Mouse (Mus musculus) CD8-positive naive resting alpha-beta T cell, adult 2 months (primary cell): ENCODE results near the gene Zfp804a.

ENCODE experiments used
- DNase-seq, 2 experiments: peaks; one replicate each; pipeline ENCODE4 v3.0.0; 2022; ENCODE audit warnings: low read depth in 2 of 2, low spot score in 2 of 2

Gene Zfp804a

DNA sequence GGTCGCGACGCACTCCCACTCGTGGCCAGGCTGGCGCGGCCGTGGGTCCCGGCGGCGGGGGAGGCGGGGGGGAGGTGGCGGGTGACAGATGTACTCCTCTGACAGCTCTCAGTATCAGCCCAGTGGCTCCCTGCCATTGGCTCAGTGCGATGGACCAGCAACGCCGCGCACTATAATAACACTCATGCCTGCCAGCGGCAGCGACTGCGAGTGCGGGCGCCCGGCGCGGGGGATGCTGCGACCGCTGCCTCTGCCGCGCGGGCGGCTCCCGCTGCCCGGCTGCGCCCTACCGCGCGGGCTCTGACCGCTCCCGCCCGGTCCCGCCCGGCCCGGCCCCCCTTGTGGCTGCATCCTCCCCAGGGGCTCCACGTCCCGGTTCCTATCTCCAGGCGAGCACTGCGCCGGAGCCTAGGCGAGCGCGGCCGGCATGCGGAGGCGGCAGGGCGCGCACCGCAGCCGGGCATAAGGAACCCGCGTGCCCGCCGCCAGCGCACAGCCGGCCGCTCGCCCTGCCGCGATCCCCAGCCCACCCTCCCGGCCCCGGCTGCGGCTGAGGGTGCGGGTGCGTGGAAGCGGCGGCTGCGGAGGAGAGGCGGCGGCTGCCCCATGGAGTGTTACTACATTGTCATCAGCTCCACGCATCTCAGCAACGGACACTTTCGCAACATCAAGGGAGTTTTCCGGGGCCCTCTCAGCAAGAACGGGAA, at the start of gene Zfp804a:
Gene Zfp804a (plus strand): TSS at position 38 of the 707 bp plus-strand sequence.
- no peak for DNase-seq

DNA sequence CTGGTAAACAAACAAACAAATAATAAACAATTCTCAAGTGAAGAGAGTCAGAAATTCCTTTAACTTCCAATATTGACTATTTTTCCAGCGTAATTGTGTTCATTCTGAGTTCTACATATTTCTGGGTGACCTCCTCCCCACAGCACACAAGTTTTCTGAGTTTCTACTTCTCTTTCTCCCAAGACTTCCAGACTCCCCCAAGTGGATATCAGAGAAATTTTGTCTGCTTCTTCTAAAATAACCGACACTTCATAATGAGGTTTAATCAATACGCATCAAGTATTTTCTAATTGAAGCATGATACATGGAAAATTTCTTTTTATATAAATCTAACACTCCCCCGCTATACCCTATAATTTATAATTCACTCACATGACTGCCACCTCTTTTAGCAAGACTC, 1.4 kb upstream of the Zfp804a start:
- DNase-seq: no peak

DNA sequence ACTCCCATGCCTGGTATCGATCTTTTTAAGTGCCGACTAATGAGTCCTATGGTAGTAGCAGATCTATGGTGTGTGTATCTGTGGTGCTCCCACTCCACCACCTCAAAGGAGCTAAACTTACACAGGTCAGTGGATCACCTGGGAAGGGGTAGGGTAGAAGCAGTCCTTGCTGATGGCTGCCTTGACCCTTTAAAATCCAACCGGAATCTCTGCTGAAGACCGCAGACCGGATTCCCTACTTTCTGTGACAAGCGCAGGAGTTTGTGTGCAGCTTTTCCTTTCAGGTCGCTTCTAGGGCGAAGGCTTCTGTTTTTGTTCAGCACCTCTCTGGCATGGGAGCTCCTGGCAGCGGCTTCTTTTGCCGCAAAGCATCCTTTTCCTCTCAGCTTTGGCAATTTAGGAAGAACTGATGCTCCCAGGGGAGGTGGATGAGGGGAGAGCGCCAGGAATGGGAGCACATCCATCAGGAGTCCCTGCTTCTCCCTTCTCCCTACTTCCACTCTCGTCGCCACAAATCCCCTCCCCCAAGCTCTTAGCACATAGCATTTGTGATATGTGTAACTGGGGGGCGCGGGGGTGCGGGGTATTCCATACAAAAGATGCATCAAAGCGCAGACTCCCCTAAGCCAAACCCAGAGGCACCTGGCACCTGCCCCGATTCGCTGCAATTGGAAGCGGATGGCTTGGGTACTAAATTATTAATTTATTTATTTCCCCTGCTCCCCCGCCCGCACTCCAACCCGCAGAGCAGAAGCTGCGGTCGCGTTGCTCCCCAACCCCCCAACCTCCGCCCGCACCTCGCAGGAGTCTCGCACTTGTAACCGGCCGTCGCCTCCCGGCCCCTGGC, 461 bp upstream of the Zfp804a start:
- DNase-seq: no peak

DNA sequence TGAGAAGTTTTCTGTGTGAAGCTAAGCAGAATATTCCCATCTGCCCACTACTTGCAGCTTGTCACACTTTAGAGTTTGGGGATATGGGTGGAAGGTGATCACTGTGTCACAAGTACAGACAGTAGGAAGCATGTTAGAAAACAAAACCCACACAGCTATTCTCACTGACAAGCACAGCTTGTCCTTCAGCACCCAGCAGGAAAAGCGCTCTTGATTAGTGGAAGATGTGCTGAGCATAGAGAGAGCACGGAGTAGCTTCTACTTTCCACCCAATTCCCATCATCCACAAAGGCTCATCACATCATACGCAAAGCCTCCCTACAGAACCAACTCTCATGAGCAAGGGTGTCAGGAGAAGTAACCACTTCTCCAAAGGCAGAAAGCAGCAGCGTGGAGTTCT, 1.4 kb downstream of the Zfp804a start:
- no peak for DNase-seq

DNA sequence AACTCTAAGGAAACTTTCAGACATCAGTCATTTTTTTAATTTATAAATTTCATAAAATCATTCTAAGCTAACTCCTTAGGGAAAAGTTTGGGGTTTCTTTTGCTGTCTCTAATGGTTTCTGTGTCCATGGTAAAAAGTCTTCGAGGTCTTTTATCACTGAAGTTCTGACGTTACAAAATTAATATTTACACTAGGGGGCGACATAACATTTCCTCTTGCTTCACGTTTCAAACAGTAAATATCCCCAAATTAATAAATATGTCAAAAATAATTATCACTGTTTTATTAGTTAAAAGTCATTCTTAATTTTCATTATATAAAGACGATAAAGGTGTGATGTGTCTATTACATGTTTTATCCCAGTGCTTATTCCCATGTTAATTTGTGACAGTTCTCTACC, 11.6 kb downstream of the Zfp804a start:
- no peak for DNase-seq

DNA sequence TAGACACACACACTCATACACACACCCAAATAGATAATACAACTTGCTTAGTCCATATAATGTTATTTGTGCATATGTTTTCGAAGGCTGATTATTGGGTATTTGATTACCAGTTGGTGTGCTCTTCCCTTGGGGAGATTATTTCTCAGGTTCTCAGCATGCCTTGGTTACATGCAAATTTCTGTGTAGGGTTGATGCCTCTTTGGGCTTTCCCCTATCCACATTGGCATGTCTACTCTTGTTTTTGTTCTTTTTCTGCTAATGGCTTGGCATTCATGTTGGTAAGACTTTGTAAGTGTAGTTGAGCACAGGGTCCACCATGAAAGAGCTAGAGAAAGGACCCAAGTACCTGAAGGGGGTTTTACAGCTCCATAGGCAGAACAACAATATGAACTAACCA, 14.9 kb downstream of the Zfp804a start:
- no peak for DNase-seq

DNA sequence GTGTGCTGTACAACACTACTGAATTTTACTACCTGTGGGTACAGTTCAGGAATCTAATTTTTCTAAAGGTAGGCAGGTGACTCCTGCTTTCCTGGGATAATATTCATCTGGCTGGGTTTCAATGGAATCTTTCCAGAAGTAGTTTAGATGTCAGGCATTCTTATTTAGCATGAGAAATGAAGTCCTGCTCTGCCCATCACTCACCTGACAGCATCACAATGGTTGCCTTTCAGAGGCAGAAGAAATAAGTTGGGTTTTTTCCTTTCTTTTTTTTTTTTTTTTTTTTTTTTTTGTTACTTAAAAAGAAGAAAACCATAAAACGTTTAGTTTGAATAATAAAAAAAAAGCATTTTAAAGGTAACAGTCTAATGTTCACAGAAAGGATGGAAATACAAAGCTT, 16.1 kb downstream of the Zfp804a start:
- no peak for DNase-seq

DNA sequence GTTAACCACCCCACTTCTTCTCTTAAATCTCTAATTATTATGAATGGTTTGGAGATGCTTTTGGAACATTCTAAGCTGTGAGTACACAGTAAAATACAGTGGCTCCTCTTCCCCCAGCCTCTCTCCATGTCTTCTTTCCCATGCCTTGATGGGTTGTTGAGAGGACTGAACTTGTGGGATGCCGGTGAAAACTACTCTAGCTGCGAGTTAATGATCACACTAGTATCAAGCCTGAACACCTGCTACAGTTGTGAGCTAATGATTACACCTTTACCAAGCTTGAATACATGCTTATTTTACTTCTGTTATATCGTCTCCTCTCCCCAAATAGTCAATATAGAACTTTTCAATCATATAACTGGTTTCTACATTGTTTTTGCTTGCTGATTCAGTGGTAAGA, 23.9 kb downstream of the Zfp804a start:
- no peak for DNase-seq

DNA sequence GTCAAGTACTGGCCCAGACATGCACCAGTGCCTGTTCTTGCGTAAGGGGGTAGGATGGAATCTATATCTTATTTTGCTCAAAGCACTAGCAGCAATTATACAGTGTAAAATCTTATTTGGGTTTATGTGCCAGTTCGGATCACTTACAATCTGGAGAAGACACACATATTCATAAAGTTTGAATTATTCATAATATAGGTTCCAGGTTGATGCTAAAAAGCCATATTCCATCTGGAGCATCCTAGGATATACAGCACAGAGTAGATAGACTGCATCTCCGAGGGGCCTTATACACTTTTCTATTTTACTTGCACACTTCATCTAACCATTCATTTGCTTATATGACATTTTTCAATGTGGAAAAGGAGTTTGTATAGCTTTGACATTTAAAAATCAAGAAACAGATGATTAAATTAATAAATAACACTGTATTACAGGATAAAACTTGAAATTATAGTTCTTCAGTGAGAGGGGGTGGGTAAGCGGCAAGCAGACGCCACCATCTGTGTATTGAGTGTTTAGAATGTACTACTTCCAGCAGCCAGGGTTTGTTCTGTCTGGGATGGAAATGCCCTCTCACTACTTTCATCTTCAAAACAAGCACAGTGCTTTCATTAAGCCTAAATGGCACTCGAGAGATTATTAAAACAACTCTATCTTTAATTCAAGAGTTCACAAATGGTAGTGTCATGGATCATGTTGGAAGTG, 25.4 kb downstream of the Zfp804a start:
- DNase-seq: no peak

DNA sequence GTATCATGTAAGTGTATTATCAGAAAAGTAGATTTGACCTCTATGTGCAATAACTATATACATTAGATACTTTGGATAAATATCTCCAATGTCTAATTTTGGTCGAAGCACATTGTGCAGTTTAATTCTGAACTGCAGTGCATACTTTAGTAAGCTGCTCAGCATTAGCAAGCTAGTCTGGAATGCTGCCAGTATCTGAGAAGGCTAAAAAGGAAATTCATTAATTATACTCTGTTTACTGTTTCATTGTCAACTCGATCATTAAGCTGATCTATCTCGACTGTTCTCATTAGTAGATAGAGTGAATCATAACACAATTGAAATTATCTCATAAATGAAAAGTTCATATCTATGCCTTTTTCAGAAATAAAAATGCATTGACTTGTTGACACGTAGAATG, 27.7 kb downstream of the Zfp804a start:
- no peak for DNase-seq

DNA sequence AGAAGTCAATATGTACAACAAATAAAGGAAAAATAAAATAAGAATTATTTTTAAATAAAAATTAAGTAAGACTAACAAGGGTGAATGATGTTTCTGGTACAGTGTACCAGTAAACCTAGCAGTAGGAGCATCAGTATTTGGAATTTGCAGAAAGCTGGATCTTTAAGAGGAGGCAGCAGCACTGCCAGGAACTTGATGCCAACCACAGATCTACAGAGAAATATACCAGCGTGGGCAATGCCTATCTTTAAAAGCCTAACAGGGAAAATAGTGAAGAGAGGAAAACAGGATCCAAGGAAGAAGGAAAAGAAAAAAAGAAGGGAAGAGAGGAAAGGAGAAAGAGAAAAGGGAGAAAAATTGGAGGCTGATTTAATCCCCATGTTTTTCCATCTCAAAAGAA, 60.1 kb downstream of the Zfp804a start:
- DNase-seq: no peak

DNA sequence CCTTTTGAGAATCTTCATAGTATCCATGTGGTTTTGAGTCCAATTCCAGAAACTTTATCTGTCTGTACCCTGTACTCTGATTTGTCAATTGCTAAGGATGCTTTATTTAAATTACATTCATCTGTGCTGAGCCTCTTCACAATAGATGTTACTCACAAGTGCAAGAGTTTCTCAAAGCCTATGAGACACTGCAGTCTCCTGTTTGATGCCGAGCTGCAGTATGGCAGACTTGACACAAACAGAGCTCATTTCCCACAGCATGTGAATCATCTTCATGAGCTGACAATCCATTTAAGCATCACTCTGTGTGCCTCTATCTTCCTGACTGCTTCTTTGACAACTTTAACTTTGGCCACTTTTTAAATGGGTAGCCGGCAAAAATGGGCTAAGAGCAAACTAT, 60.6 kb downstream of the Zfp804a start:
- no peak for DNase-seq

DNA sequence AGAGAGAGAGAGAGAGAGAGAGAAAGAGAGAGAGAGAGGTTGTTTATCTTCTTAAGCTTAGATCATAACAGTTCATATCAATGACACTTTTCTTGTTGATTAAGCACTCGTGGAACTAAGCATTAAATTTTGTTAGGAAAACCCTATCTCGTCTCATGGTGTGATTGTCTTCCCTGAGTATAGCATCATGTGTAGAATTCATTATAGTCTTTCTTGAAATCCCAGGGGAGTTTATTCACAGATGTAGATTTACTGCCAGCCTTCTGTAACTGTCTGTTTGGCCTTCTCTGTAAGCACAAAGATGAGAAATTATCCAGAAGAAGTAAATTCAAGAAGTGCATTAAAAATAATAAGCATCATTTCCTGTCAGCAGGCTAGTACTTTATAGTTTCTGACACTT, 66.6 kb downstream of the Zfp804a start:
- no peak for DNase-seq

DNA sequence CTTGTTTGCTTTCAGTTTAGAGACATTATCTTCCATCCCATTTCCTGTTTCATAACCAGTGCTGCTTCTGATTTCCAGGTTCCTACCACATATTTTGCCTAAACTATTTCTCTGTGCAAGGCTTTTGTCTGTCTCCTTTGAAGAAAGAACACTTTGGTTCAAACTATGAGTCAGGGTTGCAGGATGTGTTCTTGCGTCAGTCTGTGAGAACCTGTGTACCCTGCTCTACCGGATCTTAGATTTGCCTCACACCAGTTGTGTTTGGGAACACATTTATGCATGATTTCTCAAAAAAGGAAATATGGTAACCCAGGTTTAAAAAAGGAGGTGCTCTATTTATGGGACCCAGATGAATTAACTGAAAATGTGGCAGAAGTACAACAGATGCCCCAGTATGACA, 125.7 kb downstream of the Zfp804a start:
- DNase-seq: no peak

DNA sequence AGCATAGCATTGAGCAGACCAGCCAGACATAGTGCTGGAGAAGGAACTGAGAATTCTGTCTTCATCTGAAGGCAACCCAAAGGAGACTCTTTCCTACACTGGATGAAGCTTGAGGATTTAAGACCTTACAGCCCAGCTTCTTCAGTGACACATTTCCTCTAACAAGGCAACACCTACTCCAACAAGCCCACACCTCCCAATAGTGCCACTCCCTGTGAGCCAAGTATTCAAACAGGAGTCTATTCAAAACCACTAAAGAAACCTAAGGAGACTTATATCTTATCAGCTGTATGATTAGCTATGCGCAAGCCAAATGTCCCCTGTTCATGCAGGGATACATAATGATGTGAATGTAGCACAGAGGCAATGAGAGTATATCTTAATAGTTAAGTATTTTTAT, 128.0 kb downstream of the Zfp804a start:
- no peak for DNase-seq

DNA sequence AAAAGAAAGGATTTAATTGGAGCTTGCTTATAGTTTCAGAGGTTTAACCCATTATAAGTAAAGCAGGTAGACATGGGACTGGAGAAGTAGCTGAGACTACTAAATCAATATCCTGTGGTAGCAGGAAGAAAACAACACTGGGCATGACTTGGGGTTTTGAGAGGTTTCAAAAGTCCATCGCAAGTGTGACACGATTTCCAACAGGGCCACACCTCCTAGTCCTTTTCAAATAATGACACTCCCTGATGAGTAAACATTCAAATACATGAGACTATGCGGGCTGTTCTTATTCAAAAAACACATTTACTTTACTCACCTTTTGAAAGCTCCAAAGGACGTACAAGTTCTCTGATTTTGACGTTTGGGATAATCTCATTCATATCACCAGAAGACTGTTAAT, 146.9 kb downstream of the Zfp804a start:
- DNase-seq: no peak

DNA sequence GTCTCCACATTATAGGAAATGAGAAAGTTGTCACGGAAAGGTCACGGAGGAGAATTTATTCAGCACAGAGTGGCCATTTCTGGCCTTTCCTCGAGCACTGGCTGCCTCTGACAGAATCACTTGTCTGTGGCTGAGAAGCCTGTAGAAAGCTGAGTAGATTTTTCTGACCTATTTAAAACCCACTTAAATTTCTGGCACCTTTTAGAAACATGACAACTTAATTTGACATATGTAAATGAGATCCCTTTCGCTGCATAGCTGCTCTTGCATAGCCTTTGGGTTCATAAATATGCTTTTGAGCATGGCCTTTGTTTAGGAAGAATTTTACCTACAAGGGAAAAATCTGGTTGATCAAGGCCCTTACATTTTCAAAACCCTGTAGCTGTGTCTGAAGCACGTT, 147.6 kb downstream of the Zfp804a start:
- DNase-seq: no peak

DNA sequence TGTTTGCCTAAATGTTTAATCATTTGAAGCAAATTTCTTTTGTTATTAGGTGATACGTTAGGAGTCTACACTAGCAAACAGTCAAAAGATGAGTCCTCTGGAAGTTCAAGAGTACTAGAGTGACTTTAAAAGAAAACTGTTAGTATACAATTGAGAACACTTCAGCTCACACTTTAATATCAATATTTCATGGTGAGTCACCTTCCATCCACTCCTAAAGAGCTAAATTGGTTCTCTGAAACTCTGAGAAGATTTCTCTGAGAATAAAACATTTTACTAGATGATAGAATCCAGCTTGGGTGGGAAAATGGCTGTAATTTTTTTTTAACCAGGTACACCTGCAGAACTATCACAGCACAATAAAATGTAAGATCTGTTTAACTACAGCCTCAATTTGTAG, 157.6 kb downstream of the Zfp804a start:
- DNase-seq: no peak

DNA sequence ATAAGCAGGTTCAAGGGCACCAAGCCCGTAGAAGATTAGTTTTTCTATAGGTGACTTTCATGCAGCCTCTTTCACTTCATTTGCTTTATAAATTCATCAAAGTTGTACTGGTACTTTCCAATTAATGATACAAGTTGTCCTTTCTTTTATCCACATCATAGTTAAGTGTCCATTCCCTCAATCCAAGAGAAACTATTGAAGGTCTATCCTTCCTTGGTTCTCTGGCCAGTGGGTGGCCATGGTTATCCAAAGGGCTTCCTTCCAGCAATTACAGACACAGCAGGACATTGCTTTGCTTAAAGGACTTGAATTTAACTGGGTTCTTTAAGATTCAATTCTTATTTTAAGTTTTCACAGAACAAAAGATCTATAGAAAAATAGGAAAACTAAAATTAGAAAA, 158.9 kb downstream of the Zfp804a start:
- DNase-seq: no peak

DNA sequence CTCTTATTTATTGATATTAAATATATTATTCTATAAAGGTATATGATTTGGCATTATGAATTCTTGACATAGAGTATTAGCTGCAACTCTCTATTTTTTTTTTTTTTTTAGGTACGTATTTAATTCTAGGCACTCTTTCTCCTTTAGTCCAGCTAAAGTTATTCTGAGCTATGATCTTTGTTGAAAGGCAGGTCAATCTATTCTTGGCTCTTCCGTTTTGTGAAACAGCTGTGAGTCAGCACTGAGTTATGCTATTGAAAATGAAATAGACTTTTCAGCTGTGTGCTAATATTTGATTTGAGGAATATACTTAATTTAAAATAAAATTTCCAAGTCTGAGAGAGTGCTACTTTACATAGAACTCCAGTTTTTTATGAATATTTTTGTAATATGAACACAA, 164.9 kb downstream of the Zfp804a start:
- no peak for DNase-seq

DNA sequence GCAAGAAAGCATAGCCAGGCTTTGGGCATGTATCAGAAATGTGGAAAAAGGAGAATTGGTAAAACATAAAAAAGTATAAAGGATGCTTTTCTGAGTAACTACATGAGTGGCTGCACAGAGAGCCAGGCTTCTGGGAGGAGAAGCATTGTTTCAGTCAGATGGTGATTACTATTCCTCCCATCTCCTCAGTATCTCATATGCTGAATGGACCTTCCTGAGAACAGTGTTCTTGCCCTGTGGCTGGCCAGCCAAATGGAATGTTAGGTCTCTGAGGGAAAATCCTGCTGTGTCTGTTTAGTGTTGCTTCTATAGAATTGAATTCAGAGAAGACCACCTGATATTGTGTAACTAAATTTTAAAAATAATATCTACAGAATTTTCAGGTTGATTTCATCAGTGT, 193.0 kb downstream of the Zfp804a start:
- no peak for DNase-seq

DNA sequence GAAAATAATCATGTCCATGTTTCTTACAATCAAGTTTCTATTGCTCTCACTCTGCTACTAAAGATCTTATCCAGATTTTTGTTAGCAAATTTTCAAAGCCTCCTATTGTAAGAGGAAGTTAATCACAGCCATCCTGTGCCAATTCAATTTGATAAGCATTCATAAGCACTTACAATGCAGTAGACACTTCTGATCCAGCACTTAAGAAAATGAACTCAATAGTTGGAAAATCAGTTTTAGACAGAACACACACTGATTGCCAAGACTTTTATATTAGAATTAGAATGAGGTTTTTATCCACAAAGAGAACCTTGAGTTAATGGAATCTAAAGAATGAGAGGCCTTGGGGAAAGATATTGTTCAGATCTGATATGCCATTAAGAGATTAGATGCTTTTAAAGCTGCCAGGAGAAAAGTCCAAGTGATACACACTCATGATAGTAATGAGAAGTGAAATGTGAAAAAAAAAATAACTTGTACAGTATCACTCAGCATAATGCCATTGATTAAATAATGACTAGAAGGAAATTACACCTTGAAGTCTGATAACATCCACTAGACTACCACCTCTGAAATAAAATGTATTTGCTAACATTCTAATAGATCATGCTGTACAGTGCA, 194.0 kb downstream of the Zfp804a start:
- no peak for DNase-seq
